Mouse (Mus musculus) thymus, adult 2 months (tissue): ENCODE data around the gene Ephb1.

Source experiments
- CTCF ChIP-seq: fragments of 200-500 bp; IDR thresholded peaks from 2 replicates; pipeline ENCODE4 v1.5.1; 2012; ENCODE audit warnings: mild to moderate bottlenecking, control low read depth, low read length, moderate library complexity, borderline replicate concordance; ENCODE audit not compliant: control insufficient read depth, poor library complexity, insufficient read depth; ENCODE audit errors: extremely low read depth
- POLR2A ChIP-seq: fragments of 200-500 bp; IDR thresholded peaks from 2 replicates; pipeline ENCODE4 v1.6.1; 2012; ENCODE audit warnings: mild to moderate bottlenecking, low read length, control low read depth, moderate library complexity; ENCODE audit not compliant: control insufficient read depth, poor library complexity, insufficient read depth; ENCODE audit errors: extremely low read depth

DNA sequence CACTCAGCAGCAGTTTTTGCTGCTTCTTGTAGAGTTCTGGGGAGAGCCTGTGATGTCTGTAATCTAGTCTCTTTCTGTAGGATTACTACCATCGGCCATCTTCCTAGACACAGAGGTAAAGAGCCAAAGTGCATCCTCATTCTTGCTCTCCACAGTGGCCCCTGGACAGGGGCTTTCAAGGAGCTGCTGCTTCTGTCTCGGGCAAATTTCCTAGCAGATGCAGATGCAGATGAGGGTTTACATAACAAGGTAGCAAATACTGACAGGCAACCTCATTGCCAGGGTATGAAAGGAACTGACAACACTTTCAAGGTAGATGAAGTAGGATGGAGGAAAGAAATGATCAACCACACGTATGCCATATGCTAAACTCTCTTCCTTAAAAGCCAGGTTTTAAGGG, 4.2 kb upstream of the Ephb1 start:
- no peak for TF ChIP-seq CTCF
- no peak for TF ChIP-seq POLR2A
